Mouse (Mus musculus): Measurements from ENCODE around the gene Dnaaf3. TPM values are rescaled to one million over a fixed set of nuclear protein-coding genes. Genes with fewer than 3 reads are reported as not detected.
"Not testable (repeated sequence)": the region's sequence is repeated elsewhere in the genome, so short reads cannot be mapped to it uniquely, and the experiment has no call there.

Dnaaf3 gene
- polyA plus RNA-seq, 1 experiment from 2014 or later = 0.58 TPM

DNA sequence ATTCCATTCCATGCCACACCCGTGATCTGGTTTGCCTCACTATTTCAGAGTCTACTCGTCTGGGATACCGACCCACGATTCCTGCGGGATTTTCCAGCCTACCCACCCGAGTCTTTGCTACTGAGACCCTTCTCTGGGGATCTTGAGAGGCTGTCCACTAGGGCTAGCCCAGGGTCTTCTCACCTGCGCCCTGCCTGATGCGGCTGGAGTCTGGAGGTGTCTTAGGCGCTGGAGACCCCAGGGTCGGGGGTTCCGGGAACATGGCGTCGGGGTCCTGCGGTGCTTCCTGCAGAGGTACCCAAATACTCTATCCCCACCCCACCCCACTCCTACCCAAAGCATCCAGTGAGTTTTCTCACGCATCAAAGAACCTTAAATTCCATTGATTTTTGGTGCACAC lies 13.8 kb upstream of the Dnaaf3 start:
- no peaks in the 10 kb centered on the region for H3K9me3 ChIP-seq (ENCODE audit: control insufficient read depth, low read length)
- no peaks in the 10 kb centered on the region for H3K27me3 ChIP-seq (ENCODE audit: control insufficient read depth, insufficient read depth, low read length)
- H3K4me3 ChIP-seq (replicated peaks; ENCODE audit: low read depth, low read length) = peak overlapping the region; percentile 59
- H3K27ac ChIP-seq (replicated peaks; ENCODE audit: low read depth, low read length) = peak overlapping the region; percentile 94
- no peak for DNase-seq
- H3K36me3 ChIP-seq (ENCODE audit: control insufficient read depth, insufficient read depth, low read length) = peaks cover 19% of the 10 kb centered on the region
- ATAC-seq (ENCODE audit: low FRiP score, low TSS enrichment) = peak; percentile 28; the same call in 1 of the 2 replicates
- 64% methylated on average over 15 of the region's 15 CpGs for WGBS
- peak overlapping the region; percentile 71 for H3K9ac ChIP-seq (replicated peaks; ENCODE audit: low read length)
- peak overlapping the region; percentile 82 for H3K4me2 ChIP-seq (ENCODE audit: low read length)
- H3K4me1 ChIP-seq (ENCODE audit: control insufficient read depth, insufficient read depth, low read length) = peaks cover 11% of the 10 kb centered on the region

DNA sequence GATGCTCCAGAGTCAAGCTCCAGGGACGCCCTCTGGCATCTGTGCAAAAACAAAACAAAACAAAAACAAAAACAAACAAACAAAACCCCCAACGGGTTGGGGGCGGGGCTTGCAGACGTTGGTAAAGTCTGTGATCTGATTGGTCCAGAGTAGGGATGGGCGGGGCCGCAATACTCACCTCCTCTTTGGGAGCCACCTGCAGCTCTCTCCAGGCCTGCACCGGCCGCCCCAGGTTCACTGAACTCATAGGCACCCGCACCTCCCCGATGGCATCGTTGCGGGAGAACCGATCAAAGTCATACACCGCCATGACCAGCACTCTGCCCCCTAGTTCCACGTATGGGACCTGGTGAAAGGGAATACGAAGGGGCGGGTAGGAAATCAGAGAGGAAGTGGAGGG lies 9.8 kb upstream of the Dnaaf3 start:
- Histone ChIP-seq H3K9me3 (ENCODE audit: control insufficient read depth, low read length) (no peaks in the 10 kb centered on the region), H3K27ac (replicated peaks; ENCODE audit: low read depth, low read length) (no peak overlapping the region), H3K36me3 (ENCODE audit: control insufficient read depth, insufficient read depth, low read length) (peaks cover 41% of the 10 kb centered on the region), H3K27me3 (ENCODE audit: control insufficient read depth, insufficient read depth, low read length) (no peaks in the 10 kb centered on the region), H3K4me3 (replicated peaks; ENCODE audit: low read depth, low read length) (no peak overlapping the region), H3K4me1 (ENCODE audit: control insufficient read depth, insufficient read depth, low read length) (peaks cover 11% of the 10 kb centered on the region), H3K4me2 (ENCODE audit: low read length) (no peak overlapping the region), H3K9ac (replicated peaks; ENCODE audit: low read length) (no peak overlapping the region)
- WGBS = 40% methylated on average over 17 of the region's 17 CpGs
- ATAC-seq (ENCODE audit: low FRiP score, low TSS enrichment) (no peak), DNase-seq (no peak)

DNA sequence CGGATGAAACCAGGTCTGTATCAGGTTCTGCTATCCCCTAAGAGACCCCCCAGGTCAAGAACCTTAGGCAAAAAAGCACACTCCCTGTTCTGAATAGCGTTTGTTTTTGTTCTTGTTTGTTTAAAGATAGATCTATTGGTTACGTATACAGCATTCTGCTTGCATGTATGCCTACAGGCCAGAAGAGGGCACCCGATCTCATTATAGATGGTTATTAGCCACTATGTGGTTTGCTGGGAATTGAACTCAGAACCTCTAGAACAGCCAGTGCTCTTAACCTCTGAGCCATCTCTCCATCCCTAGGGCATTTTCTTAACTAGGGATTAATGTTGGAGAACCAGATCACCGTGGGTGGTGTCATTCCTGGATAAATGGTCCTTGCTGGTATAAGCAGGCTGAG lies 9.1 kb upstream of the Dnaaf3 start:
- H3K4me3 ChIP-seq (replicated peaks; ENCODE audit: low read depth, low read length) = no peak overlapping the region
- H3K4me1 ChIP-seq (ENCODE audit: control insufficient read depth, insufficient read depth, low read length) = peaks cover 11% of the 10 kb centered on the region
- no peak for DNase-seq
- ATAC-seq (ENCODE audit: low FRiP score, low TSS enrichment) = no peak
- H3K9me3 ChIP-seq (ENCODE audit: control insufficient read depth, low read length) = no peaks in the 10 kb centered on the region
- no peaks in the 10 kb centered on the region for H3K27me3 ChIP-seq (ENCODE audit: control insufficient read depth, insufficient read depth, low read length)
- no peak overlapping the region for H3K9ac ChIP-seq (replicated peaks; ENCODE audit: low read length)
- no peak overlapping the region for H3K27ac ChIP-seq (replicated peaks; ENCODE audit: low read depth, low read length)
- peaks cover 41% of the 10 kb centered on the region for H3K36me3 ChIP-seq (ENCODE audit: control insufficient read depth, insufficient read depth, low read length)
- WGBS = 70% methylated on average over 5 of the region's 5 CpGs
- H3K4me2 ChIP-seq (ENCODE audit: low read length) = no peak overlapping the region

DNA sequence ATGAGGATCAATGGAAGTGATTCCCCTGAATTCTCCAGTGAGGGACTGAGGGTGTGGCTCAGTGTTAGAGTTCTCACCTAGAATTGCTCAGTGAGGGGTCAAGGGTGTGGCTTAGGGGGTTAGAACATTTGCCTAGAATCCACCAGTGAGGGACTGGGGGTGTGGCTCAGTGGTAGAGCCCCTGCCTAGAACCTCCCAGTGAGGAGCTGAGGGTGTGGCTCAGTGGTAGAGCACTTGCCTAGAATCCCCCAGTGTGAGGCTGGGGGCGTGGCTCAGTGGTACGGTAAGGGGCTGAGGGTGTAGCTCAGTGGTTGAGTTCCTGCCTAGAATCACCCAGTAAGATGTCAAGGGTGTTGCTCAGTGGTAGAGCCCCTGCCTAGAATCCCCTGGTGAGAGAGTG lies 6.8 kb upstream of the Dnaaf3 start:
- no peaks in the 10 kb centered on the region for H3K4me1 ChIP-seq (ENCODE audit: control insufficient read depth, insufficient read depth, low read length)
- DNase-seq (no peak), ATAC-seq (ENCODE audit: low FRiP score, low TSS enrichment) (no peak)
- no peak overlapping the region for H3K27ac ChIP-seq (replicated peaks; ENCODE audit: low read depth, low read length)
- no peak overlapping the region for H3K4me3 ChIP-seq (replicated peaks; ENCODE audit: low read depth, low read length)
- 89% methylated on average over 2 of the region's 2 CpGs for WGBS
- H3K9me3 ChIP-seq (ENCODE audit: control insufficient read depth, low read length) = no peaks in the 10 kb centered on the region
- H3K36me3 ChIP-seq (ENCODE audit: control insufficient read depth, insufficient read depth, low read length) = peaks cover 41% of the 10 kb centered on the region
- H3K9ac ChIP-seq (replicated peaks; ENCODE audit: low read length) = no peak overlapping the region
- no peak overlapping the region for H3K4me2 ChIP-seq (ENCODE audit: low read length)
- no peaks in the 10 kb centered on the region for H3K27me3 ChIP-seq (ENCODE audit: control insufficient read depth, insufficient read depth, low read length)

DNA sequence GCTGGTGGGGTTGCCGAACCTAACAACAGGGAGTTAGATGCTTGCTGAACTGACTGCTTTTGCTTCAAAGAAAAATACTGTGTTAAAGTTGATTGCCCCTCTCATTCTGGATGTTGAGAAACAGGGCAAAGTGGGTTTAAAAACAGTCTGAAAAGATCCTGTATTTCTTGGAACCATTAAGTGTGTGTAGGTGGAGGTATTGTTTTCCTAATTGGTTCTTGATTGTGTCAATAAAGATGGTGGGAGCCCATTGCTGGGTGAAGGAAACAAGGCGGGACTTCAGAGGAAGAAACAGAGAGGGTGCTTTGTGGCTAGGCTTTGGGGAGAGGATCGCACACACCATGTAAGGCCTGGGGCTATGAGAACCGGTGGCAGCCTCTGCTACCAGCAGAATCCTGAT lies 4.9 kb upstream of the Dnaaf3 start:
- Histone ChIP-seq H3K36me3 (ENCODE audit: control insufficient read depth, insufficient read depth, low read length) (peaks cover 33% of the 10 kb centered on the region), H3K9ac (replicated peaks; ENCODE audit: low read length) (no peak overlapping the region), H3K27me3 (ENCODE audit: control insufficient read depth, insufficient read depth, low read length) (peaks cover under 1% of the 10 kb centered on the region; the same call in 1 of the 2 replicates), H3K4me1 (ENCODE audit: control insufficient read depth, insufficient read depth, low read length) (no peaks in the 10 kb centered on the region), H3K4me3 (replicated peaks; ENCODE audit: low read depth, low read length) (no peak overlapping the region), H3K9me3 (ENCODE audit: control insufficient read depth, low read length) (no peaks in the 10 kb centered on the region), H3K4me2 (ENCODE audit: low read length) (no peak overlapping the region), H3K27ac (replicated peaks; ENCODE audit: low read depth, low read length) (no peak overlapping the region)
- no peak for ATAC-seq (ENCODE audit: low FRiP score, low TSS enrichment)
- 55% methylated on average over 4 of the region's 4 CpGs for WGBS
- no peak for DNase-seq

DNA sequence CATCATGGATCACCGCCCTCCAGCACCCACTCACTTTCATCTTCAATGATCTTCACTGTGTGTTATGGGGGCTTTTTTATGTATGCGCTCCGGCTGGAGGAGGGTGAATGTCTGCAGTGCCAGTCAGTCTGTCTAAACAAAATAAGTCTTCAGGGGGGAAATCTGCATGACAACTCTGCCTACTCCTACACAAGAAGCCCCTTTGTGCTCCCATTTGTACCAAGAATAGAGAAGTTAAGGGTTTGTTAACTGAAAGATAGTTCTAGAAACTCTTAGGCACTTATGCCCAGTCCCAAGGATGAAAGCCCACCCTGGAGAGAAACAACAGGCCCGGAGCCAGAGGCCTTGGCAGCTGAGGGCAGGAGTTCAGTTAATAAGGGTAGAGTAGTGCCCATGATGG lies 4.1 kb upstream of the Dnaaf3 start:
- Histone ChIP-seq H3K27me3 (ENCODE audit: control insufficient read depth, insufficient read depth, low read length) (peaks cover 4% of the 10 kb centered on the region; the same call in 1 of the 2 replicates), H3K27ac (replicated peaks; ENCODE audit: low read depth, low read length) (no peak overlapping the region), H3K4me2 (ENCODE audit: low read length) (no peak overlapping the region), H3K9ac (replicated peaks; ENCODE audit: low read length) (no peak overlapping the region), H3K4me3 (replicated peaks; ENCODE audit: low read depth, low read length) (no peak overlapping the region), H3K4me1 (ENCODE audit: control insufficient read depth, insufficient read depth, low read length) (no peaks in the 10 kb centered on the region), H3K9me3 (ENCODE audit: control insufficient read depth, low read length) (no peaks in the 10 kb centered on the region), H3K36me3 (ENCODE audit: control insufficient read depth, insufficient read depth, low read length) (peaks cover 25% of the 10 kb centered on the region)
- WGBS = 86% methylated on average over 4 of the region's 4 CpGs
- DNase-seq (no peak), ATAC-seq (ENCODE audit: low FRiP score, low TSS enrichment) (no peak)

DNA sequence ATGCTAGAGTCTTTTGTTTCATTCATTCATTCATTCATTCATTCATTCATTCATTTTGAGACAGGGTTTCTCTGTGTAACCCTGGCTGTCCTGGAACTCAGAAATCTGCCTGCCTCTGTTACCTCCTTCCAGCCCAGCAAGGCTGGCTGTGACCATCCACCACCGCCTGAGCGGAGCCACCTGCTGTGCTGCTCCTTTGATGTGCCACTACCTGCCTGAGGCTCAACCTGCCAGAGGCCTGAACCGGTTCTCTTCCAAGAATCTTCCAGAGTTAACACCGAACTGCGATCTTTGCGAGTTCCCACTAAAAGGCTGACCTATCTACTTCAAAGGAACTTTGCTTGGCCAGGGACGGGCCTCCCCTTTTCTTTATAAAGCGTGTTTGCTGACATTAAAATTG lies 2.1 kb downstream of the Dnaaf3 start:
- not testable (repeated sequence) for H3K9ac ChIP-seq (replicated peaks; ENCODE audit: low read length); H3K9me3 ChIP-seq (ENCODE audit: control insufficient read depth, low read length); H3K36me3 ChIP-seq (ENCODE audit: control insufficient read depth, insufficient read depth, low read length); H3K27ac ChIP-seq (replicated peaks; ENCODE audit: low read depth, low read length); DNase-seq; H3K4me1 ChIP-seq (ENCODE audit: control insufficient read depth, insufficient read depth, low read length); H3K27me3 ChIP-seq (ENCODE audit: control insufficient read depth, insufficient read depth, low read length); H3K4me2 ChIP-seq (ENCODE audit: low read length); ATAC-seq (ENCODE audit: low FRiP score, low TSS enrichment); H3K4me3 ChIP-seq (replicated peaks; ENCODE audit: low read depth, low read length)
- 48% methylated on average over 8 of the region's 8 CpGs for WGBS

DNA sequence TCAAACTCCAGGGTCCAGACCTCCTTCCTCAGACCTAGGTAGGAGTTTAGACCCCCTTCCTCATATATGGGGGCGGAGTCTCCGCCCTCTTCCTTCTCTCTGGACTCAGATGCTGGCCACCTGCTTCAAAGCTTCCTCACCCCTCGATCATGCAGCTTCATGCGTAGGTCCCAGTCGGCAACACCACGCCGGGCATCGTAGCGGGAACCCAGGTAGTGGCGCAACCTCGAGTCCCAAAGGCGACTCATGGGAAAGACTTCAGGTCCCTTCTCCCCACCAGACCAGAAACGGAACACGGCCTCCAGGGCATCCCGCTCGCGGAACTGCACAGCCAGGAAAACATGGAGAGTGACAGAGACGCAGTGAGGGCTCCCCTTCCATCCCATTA lies 5.0 kb downstream of the Dnaaf3 start:
- H3K27ac ChIP-seq (replicated peaks; ENCODE audit: low read depth, low read length) = no peak overlapping the region
- no peak for ATAC-seq (ENCODE audit: low FRiP score, low TSS enrichment)
- H3K27me3 ChIP-seq (ENCODE audit: control insufficient read depth, insufficient read depth, low read length) = peaks cover 4% of the 10 kb centered on the region; the same call in 1 of the 2 replicates
- peaks cover 8% of the 10 kb centered on the region; the same call in 1 of the 2 replicates for H3K4me1 ChIP-seq (ENCODE audit: control insufficient read depth, insufficient read depth, low read length)
- 43% methylated on average over 18 of the region's 18 CpGs for WGBS
- H3K9ac ChIP-seq (replicated peaks; ENCODE audit: low read length) = peak overlapping the region; percentile 9; the same call in 1 of the 2 replicates
- H3K9me3 ChIP-seq (ENCODE audit: control insufficient read depth, low read length) = no peaks in the 10 kb centered on the region
- DNase-seq = no peak
- peak overlapping the region; percentile 58; the same call in 1 of the 2 replicates for H3K4me2 ChIP-seq (ENCODE audit: low read length)
- no peak overlapping the region for H3K4me3 ChIP-seq (replicated peaks; ENCODE audit: low read depth, low read length)
- no peaks in the 10 kb centered on the region for H3K36me3 ChIP-seq (ENCODE audit: control insufficient read depth, insufficient read depth, low read length)

Data from midbrain, embryonic 14.5 days (tissue).